Mouse (Mus musculus) limb, embryonic 13.5 days (tissue): ENCODE results near the gene Dapk3. TPM values are rescaled to one million over a fixed set of nuclear protein-coding genes. Genes with fewer than 3 reads are reported as not detected.
"Not testable (repeated sequence)": the region's sequence is repeated elsewhere in the genome, so short reads cannot be mapped to it uniquely, and the experiment has no call there.

ENCODE experiments used
- ATAC-seq: fragments of 200-750 bp; cut with Nextera tagmentation; 2 replicates; pipeline ENCODE4 v1.8.0; 2017; ENCODE audit warnings: low read depth, moderate number of reproducible peaks, moderate TSS enrichment; ENCODE audit not compliant: low FRiP score
- H3K27ac ChIP-seq: fragments of 300-500 bp; sonication (generic); 2 replicates; pipeline ENCODE4 v1.5.1; 2015; ENCODE audit warnings: inconsistent platforms, mild to moderate bottlenecking, moderate library complexity
- H3K27me3 ChIP-seq: fragments of 300-500 bp; sonication (generic); 2 replicates; pipeline ENCODE4 v1.6.1; 2015; ENCODE audit warnings: mild to moderate bottlenecking, inconsistent platforms
- H3K36me3 ChIP-seq: fragments of 300-500 bp; sonication (generic); 2 replicates; pipeline ENCODE4 v1.6.1; 2015; ENCODE audit warnings: inconsistent platforms, mild to moderate bottlenecking, moderate library complexity
- H3K4me1 ChIP-seq: fragments of 300-500 bp; sonication (generic); 2 replicates; pipeline ENCODE4 v1.6.1; 2015; ENCODE audit warnings: inconsistent platforms
- H3K4me2 ChIP-seq: fragments of 300-500 bp; sonication (generic); replicated peaks from 2 replicates; pipeline ENCODE4 v1.6.1; 2015; ENCODE audit warnings: inconsistent platforms, mild to moderate bottlenecking, moderate library complexity
- H3K4me3 ChIP-seq: fragments of 300-500 bp; sonication (generic); 2 replicates; pipeline ENCODE4 v1.5.1; 2015; ENCODE audit warnings: moderate library complexity, mild to moderate bottlenecking, inconsistent platforms
- H3K9ac ChIP-seq: fragments of 300-500 bp; sonication (generic); 2 replicates; pipeline ENCODE4 v1.6.1; 2015; ENCODE audit warnings: mild to moderate bottlenecking, inconsistent platforms
- H3K9me3 ChIP-seq: fragments of 300-500 bp; sonication (generic); 2 replicates; pipeline ENCODE4 v1.6.1; 2016; ENCODE audit warnings: inconsistent platforms
- WGBS: fragments of 180-500 bp; shearing (Covaris S2); methylation state at CpG from one replicate; pipeline ENCODE4 v1.1.7; 2015; 5-methylcytosine and 5-hydroxymethylcytosine counted together
- polyA plus RNA-seq: library from polyadenylated mRNA; unstranded; fragments of >200 nt; fragmentation: Nextera tagmentation; extraction: Ambion mirVana; gene quantifications from 2 replicates; pipeline ENCODE4 v1.2.1, GENCODE M21; 2015

Gene Dapk3
- polyA plus RNA-seq, 1 experiment from 2014 or later: 53.4 TPM

DNA sequence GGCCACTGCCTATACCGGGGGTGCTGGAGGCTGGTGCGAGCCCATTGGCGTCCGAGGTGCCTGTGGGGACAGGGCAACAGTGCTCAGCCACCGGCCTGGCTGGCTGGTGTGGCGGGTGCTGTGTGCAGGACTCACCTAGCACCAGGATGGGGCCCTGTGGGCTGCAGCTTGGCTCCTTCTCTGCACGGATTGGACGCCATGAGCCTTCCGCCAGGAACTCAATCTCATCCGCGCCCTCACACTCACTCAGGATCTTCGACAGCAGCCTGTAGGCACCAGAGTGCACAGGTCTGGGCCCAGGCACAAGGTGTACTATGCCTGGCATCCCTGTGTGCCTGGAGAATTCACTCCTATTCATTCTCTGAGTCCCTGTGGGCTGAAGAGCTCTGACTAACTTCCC lies 28.5 kb upstream of the Dapk3 start:
- no peak overlapping the region for H3K9ac ChIP-seq
- H3K4me3 ChIP-seq: no peak overlapping the region
- no peaks in the 10 kb centered on the region for H3K9me3 ChIP-seq
- H3K4me2 ChIP-seq: no peak overlapping the region
- no peaks in the 10 kb centered on the region for H3K27me3 ChIP-seq
- 0 out of 2 replicates have a peak, but pooled peaks cover 4% of the 10 kb centered on the region for H3K4me1 ChIP-seq
- WGBS: 88% methylated on average over 12 of the region's 12 CpGs
- H3K36me3 ChIP-seq: peaks cover 89% of the 10 kb centered on the region
- ATAC-seq: no peak
- no peak overlapping the region for H3K27ac ChIP-seq

GRCm38 (mm10) chr10:81154736-81155135 lies 28.1 kb upstream of the Dapk3 start:
- ATAC-seq: no peak
- H3K9ac ChIP-seq: peak overlapping the region; percentile 26; the same call in 1 of the 2 replicates
- no peak overlapping the region for H3K4me3 ChIP-seq
- H3K9me3 ChIP-seq: no peaks in the 10 kb centered on the region
- H3K27me3 ChIP-seq: no peaks in the 10 kb centered on the region
- H3K4me2 ChIP-seq: no peak overlapping the region; the same call in 1 of the 2 replicates
- peaks cover 87% of the 10 kb centered on the region for H3K36me3 ChIP-seq
- 0 out of 2 replicates have a peak, but pooled peaks cover 4% of the 10 kb centered on the region for H3K4me1 ChIP-seq
- WGBS: 72% methylated on average over 6 of the region's 6 CpGs
- H3K27ac ChIP-seq: peak overlapping the region; percentile 22; the same call in 1 of the 2 replicates

DNA sequence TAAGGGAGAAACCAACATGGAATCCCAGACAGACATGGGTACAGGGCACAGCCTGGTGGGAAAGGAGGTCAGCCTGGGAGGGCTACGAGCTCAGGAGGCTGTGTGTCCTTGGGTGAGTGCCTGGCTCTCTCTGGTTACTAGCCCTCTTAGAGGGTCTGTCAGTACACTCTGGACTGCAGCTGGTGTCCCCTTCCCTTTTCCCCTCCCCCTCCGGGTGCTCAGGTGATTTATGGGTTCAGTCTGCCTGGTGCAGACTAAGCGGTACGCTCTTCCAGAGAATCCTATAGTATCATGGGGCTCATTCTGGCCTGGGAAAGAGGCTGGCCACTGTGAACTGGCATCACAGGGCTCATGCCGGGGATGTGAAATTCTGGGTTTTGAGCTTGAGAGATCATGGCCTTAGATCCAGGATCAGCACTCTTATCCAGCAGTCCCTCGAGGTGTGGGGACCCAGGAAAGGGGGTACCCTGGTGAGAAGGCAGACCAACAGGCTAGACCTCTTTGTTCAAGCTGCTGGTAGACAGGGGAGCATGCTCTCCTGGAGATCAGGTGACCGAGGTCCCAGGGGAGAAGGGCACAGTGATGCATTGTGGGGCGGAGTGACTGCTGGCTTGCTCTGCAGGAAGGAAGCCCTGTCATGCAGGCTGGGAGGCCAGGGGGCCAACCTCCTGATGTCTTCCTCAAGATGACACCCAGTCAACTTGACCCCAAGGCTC lies 21.0 kb upstream of the Dapk3 start:
- no peak overlapping the region for H3K27ac ChIP-seq
- H3K4me1 ChIP-seq: peaks cover 31% of the 10 kb centered on the region
- H3K9me3 ChIP-seq: no peaks in the 10 kb centered on the region
- H3K4me3 ChIP-seq: no peak overlapping the region
- no peak overlapping the region for H3K9ac ChIP-seq
- peaks cover 81% of the 10 kb centered on the region for H3K36me3 ChIP-seq
- WGBS: 71% methylated on average over 8 of the region's 8 CpGs
- no peak for ATAC-seq
- no peak overlapping the region for H3K4me2 ChIP-seq
- H3K27me3 ChIP-seq: no peaks in the 10 kb centered on the region

DNA sequence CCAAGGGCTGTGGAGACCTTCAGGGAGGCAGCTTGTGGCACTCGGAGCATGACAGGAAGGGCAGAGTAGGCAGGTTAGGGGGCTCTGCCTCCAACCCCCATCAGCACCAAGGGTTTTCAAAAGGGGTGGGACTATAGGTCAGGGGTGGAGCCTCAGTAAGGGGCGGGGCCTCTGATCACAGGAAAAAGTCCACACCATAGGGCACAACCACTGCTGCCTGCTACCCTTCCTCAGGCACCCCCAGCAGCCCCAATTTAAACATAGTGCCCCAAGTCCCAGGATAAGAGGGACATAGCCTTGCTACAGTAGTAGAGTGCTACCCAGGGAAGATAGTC lies 20.5 kb upstream of the Dapk3 start:
- peaks cover 34% of the 10 kb centered on the region for H3K4me1 ChIP-seq
- WGBS: 61% methylated on average over 2 of the region's 2 CpGs
- no peak overlapping the region for H3K27ac ChIP-seq
- H3K9me3 ChIP-seq: no peaks in the 10 kb centered on the region
- H3K4me2 ChIP-seq: no peak overlapping the region
- no peaks in the 10 kb centered on the region for H3K27me3 ChIP-seq
- ATAC-seq: no peak
- H3K36me3 ChIP-seq: peaks cover 76% of the 10 kb centered on the region
- H3K4me3 ChIP-seq: no peak overlapping the region
- H3K9ac ChIP-seq: no peak overlapping the region

- Histone ChIP-seq H3K36me3 (peaks cover 49% of the 10 kb centered on the region), H3K4me2 (no peak overlapping the region), H3K27me3 (no peaks in the 10 kb centered on the region), H3K4me1 (peaks cover 46% of the 10 kb centered on the region), H3K4me3 (no peak overlapping the region), H3K9me3 (no peaks in the 10 kb centered on the region), H3K27ac (no peak overlapping the region; the same call in 1 of the 2 replicates), H3K9ac (peak overlapping the region; percentile 48; the same call in 1 of the 2 replicates)
- no peak for ATAC-seq
- WGBS: 62% methylated on average over 8 of the region's 8 CpGs
Measured at GRCm38 (mm10) chr10:81165118-81165517, 17.7 kb upstream of the Dapk3 start.

DNA sequence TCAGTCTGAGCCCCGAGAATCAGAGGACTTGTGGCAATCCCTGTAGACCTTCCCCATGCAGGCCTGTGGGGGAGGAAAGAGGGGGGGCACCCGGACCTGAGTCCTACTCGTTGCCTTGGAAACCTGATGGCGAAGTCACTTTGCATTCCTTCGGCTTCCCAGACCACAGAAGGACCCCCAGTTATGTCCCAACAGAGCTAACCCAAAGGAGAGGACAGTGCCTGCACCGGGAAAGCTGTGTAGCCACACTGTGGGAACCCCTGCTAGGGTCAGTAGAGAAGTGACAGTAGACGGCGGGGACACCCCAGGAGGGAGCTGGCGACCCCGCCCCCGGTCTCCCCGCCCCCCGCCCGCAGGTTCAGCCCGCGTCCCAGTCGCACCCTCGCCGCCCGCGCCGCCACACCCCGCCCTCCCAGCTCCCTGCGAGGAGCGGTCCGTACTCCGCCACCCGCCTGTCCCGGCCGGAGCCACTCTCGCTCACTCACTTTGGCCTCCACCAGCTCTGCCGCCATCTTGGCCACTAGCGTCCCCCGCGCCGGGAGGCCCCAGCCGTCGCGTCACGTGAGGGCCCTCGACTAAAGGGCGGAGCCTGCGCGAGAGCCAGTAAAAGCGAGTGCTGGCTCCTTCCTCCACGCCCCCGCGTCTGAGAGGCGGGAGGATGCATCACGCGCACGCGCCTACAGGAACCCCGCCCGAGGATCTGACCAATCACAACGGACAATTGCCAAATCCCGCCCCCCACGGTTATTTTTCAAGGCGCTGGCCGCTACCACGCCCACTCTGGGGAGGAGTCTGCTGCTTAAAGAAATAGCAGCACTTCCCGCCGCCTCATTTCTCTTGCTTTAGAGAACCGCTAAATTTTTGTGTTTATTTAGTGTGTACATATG lies 15.4 kb upstream of the Dapk3 start, which contains the start of gene Pias4:
TSS of gene Pias4 (minus strand) at position 724 of the 887 bp plus-strand sequence.
- H3K27ac ChIP-seq: peak within 1 kb of the TSS; percentile 81
- H3K4me2 ChIP-seq: peak within 1 kb of the TSS; percentile 96
- no peaks in the 10 kb centered on the region for H3K9me3 ChIP-seq
- H3K4me1 ChIP-seq: peaks cover 37% of the 10 kb centered on the region
- peak; percentile 86 for ATAC-seq
- no peaks in the 10 kb centered on the region for H3K27me3 ChIP-seq
- peaks cover 26% of the 10 kb centered on the region for H3K36me3 ChIP-seq
- peak within 1 kb of the TSS; percentile 92 for H3K4me3 ChIP-seq
- under 1% methylated on average over 60 of the region's 64 CpGs for WGBS
- peak within 1 kb of the TSS; percentile 88 for H3K9ac ChIP-seq

GRCm38 (mm10) chr10:81168087-81168431 lies 14.7 kb upstream of the Dapk3 start:
- Histone ChIP-seq H3K36me3 (peaks cover 23% of the 10 kb centered on the region), H3K27me3 (no peaks in the 10 kb centered on the region), H3K4me1 (peaks cover 34% of the 10 kb centered on the region), H3K4me2 (peak overlapping the region; percentile 96), H3K9me3 (no peaks in the 10 kb centered on the region), H3K9ac (0 out of 2 replicates have a peak overlapping the region, but pooled peaks have one; percentile 48), H3K4me3 (peak overlapping the region; percentile 92), H3K27ac (peak overlapping the region; percentile 81)
- 8% methylated on average over 5 of the region's 5 CpGs for WGBS
- peak; percentile 62 for ATAC-seq

- peaks cover 18% of the 10 kb centered on the region for H3K36me3 ChIP-seq
- no peaks in the 10 kb centered on the region for H3K27me3 ChIP-seq
- H3K4me1 ChIP-seq: peaks cover 40% of the 10 kb centered on the region
- WGBS: 3% methylated on average over 29 of the region's 29 CpGs
- ATAC-seq: peak; percentile 37; the same call in 1 of the 2 replicates
- H3K27ac ChIP-seq: peak overlapping the region; percentile 81
- H3K9me3 ChIP-seq: no peaks in the 10 kb centered on the region
- peak overlapping the region; percentile 96 for H3K4me2 ChIP-seq
- H3K4me3 ChIP-seq: peak overlapping the region; percentile 92
- H3K9ac ChIP-seq: peak overlapping the region; percentile 60
Measured at GRCm38 (mm10) chr10:81168521-81169244, 14.1 kb upstream of the Dapk3 start.

DNA sequence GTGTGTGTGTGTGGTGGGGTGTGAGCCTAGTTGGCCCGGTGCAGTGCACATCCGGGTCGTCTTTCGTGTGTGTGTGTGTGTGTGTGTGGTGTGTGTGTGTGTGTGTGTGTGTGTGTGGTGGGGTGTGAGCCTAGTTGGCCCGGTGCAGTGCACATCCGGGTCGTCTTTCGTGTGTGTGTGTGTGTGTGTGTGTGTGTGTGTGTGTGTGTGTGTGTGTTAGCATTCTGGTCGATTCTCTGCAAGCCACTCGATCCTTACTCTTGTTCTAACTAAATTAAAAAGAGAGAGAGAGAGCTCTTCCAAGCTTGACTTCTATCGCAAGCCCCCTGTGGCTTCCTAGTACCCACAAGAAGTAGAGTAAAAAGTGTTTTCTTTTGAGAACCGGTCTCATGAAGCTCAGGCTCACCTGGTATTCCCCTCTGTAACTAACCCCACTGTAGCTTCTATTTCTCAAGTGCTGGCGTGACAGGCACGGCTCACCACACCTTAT lies 13.3 kb upstream of the Dapk3 start:
- Histone ChIP-seq H3K36me3 (peaks cover 11% of the 10 kb centered on the region; the same call in 1 of the 2 replicates), H3K4me2 (peak overlapping the region; percentile 96), H3K4me1 (peaks cover 48% of the 10 kb centered on the region)
- WGBS: 40% methylated on average over 9 of the region's 14 CpGs
- H3K9ac ChIP-seq, H3K9me3 ChIP-seq, ATAC-seq, H3K4me3 ChIP-seq, H3K27me3 ChIP-seq, H3K27ac ChIP-seq: not testable (repeated sequence)

DNA sequence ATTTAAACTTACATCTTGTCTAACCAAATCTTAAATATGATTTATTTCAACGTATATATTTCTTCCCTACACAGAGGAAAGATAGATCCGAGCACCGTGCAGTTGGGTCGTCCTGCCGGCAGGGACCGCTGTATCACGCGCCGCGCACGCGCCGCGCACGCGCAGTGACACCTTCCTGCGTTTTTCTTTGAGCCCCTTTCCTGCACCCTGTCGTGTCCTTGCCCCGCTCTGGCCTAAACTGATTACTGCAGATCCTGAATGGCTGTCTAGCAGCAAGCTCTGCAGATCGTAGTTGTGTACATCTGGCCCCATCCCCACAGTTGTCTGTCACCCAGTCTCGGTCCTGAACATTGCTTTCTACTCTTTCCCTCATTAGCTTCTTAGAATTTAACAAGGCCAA lies 9.7 kb upstream of the Dapk3 start:
- Histone ChIP-seq H3K4me2 (peak overlapping the region; percentile 53), H3K27ac (peak overlapping the region; percentile 84), H3K27me3 (no peaks in the 10 kb centered on the region), H3K36me3 (peaks cover 8% of the 10 kb centered on the region), H3K4me1 (peaks cover 41% of the 10 kb centered on the region), H3K4me3 (peak overlapping the region; percentile 13), H3K9me3 (no peaks in the 10 kb centered on the region), H3K9ac (peak overlapping the region; percentile 48)
- whole genome bisulfite sequencing: 4% methylated on average over 21 of the region's 21 CpGs
- no peak for ATAC-seq

- Histone ChIP-seq H3K9me3 (no peaks in the 10 kb centered on the region), H3K4me3 (peak overlapping the region; percentile 41), H3K36me3 (peaks cover 24% of the 10 kb centered on the region), H3K27me3 (no peaks in the 10 kb centered on the region), H3K27ac (peak overlapping the region; percentile 95), H3K4me2 (peak overlapping the region; percentile 65), H3K4me1 (peaks cover 46% of the 10 kb centered on the region), H3K9ac (peak overlapping the region; percentile 55)
- peak; percentile 49; the same call in 1 of the 2 replicates for ATAC-seq
- WGBS: 2% methylated on average over 29 of the region's 29 CpGs
Measured at GRCm38 (mm10) chr10:81174617-81175344, 8.0 kb upstream of the Dapk3 start.
